Mouse (Mus musculus): ENCODE results near the gene Porcn.

GRCm38 (mm10) chrX:8193419-8193723 is 13.0 kb downstream of the Porcn start, which contains the start of gene Ebp:
- TF ChIP-seq CTCF (conservative IDR thresholded peaks at IDR 0.05 in 1 of 2, IDR thresholded peaks at IDR 0.05 in 1 of 2; ENCODE audit: low read depth in 2 of 2, low read length in 2 of 2) (no peak), CHD2 (IDR thresholded peaks at IDR 0.05; ENCODE audit: low read length) (no peak), POLR2AphosphoS2 (IDR thresholded peaks at IDR 0.05; ENCODE audit: low read depth, low read length) (no peak), ZKSCAN1 (IDR thresholded peaks at IDR 0.05; ENCODE audit: borderline replicate concordance, low read depth, low read length) (no peak), MAZ (IDR thresholded peaks at IDR 0.05; ENCODE audit: low read depth, low read length) (no peak), E2F4 (IDR thresholded peaks at IDR 0.05; ENCODE audit: insufficient replicate concordance, low read depth, low read length) (no peak), EP300 (IDR thresholded peaks at IDR 0.05; ENCODE audit: low read length) (no peak), MEF2A (IDR thresholded peaks at IDR 0.05; ENCODE audit: borderline replicate concordance, low read depth, low read length) (no peak), MAFK (IDR thresholded peaks at IDR 0.05; ENCODE audit: insufficient replicate concordance, low read length) (no peak), TBP (conservative IDR thresholded peaks at IDR 0.05; ENCODE audit: low read depth, low read length) (no peak), TCF12 (IDR thresholded peaks at IDR 0.05; ENCODE audit: low read depth, low read length) (no peak), POLR2A (IDR thresholded peaks at IDR 0.05; ENCODE audit: low read depth, low read length) (no peak)

All from CH12.LX (cell line).